Mouse (Mus musculus) urinary bladder, postnatal 10 days (tissue): ENCODE measurements around the gene Nip7.
"Not testable (repeated sequence)": the region's sequence is repeated elsewhere in the genome, so short reads cannot be mapped to it uniquely, and the experiment has no call there.

Experiments
- DNase-seq: peaks from one replicate; pipeline ENCODE4 v3.0.0; 2022; ENCODE audit warnings: low spot score

The Nip7 gene

GRCm38 (mm10) chr8:107065511-107066496 is 9.1 kb downstream of the Nip7 start, which contains the start of gene Tmed6:
TSS of gene Tmed6 (minus strand) at chr8:107065644.
- no peak for DNase-seq

DNA sequence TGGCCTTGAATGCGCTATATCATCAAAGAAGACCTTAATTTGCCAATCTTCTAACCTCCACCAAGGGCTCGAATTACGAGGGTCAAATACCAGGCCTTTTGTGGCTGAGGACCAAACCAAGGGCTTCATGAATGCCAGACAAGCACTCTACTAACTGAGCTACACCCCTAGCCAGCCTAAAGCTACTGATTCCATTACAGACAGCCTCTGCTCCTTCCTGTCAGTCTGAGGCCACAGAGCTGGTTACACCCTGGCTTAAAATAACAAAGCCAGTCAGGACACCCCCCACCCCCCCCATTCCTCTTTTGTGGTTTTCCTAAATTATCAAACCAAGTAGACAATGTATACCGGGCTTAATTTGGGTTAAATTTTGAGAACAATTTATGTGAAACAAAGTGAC is 17.0 kb downstream of the Nip7 start:
- no peak for DNase-seq

- DNase-seq, result no peak
Observed at GRCm38 (mm10) chr8:107074128-107074527, 17.5 kb downstream of the Nip7 start.

GRCm38 (mm10) chr8:107076239-107076888 is 19.7 kb downstream of the Nip7 start:
- DNase-seq, result no peak

GRCm38 (mm10) chr8:107085358-107085757 is 28.7 kb downstream of the Nip7 start:
- no peak for DNase-seq

DNA sequence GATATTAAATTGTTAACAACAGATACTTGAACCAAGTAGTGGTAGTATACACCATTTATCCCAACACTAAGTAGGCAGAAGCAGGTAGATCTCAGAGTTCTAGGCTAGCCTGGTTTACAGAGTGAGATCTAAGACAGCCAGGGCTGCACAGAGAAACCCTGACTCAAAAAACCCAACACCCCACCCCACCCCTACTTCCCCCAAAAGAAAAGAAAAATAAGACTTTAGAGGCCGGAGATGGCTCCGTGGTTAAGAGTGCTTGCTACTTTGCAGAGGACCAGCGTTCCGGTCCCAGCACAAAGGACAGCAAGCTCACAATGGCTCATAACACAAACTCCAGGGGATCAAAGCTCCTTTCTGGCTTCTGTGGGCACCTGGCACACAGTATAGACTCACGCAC is 29.3 kb downstream of the Nip7 start:
- no peak for DNase-seq

GRCm38 (mm10) chr8:107088526-107089063 is 31.9 kb downstream of the Nip7 start:
- DNase-seq, result no peak

DNA sequence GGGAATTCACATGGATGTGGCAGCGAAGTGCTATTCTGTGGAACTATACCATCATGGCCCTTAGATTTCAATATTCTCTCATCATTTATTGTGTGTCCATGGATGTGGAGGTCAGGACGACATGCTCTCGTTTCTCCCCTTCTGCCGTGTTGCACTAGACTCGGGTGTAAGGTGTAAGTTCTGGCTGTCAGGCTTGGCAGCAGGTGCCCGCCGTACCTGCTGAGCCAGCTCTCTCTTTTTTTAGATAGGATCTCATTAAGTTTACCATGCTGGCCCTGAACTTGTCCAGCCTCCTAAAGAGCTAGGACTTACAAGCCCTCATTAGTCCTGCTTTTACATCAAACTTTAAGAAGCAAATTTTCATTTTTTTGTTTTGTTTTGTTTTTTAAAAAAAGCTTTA is 33.9 kb downstream of the Nip7 start:
- DNase-seq, result no peak

DNA sequence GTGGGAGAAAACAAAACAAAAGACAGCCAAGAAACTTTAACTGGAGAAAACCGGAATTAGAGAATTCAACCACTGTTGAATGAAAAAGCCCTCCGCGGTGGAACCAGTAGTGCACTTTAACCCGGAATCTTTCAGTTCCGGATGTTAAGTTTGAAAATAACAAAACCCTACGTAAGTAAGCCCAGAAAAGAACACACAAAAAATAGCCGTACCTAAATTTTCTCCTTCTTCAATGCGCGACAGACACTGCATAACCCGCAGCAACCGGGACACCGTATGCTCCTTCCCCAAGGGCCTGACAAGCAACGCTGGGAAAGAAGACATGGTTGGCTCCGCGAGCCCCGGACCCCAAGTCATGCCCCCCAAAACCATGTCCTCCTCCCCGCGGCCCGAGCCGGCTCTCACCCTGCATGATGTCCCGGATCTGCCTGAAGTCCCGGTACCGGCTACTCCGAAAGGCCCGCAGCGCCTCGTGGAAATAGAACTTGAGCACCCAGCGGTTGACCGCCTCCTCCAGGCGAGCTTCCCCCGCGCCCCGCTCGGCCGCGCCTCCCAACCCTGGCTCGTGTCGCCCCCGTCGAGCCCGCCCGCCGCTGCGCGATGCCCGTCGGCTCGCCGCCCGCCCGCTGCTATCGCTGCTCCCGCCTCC is 39.2 kb downstream of the Nip7 start:
- DNase-seq, result no peak

DNA sequence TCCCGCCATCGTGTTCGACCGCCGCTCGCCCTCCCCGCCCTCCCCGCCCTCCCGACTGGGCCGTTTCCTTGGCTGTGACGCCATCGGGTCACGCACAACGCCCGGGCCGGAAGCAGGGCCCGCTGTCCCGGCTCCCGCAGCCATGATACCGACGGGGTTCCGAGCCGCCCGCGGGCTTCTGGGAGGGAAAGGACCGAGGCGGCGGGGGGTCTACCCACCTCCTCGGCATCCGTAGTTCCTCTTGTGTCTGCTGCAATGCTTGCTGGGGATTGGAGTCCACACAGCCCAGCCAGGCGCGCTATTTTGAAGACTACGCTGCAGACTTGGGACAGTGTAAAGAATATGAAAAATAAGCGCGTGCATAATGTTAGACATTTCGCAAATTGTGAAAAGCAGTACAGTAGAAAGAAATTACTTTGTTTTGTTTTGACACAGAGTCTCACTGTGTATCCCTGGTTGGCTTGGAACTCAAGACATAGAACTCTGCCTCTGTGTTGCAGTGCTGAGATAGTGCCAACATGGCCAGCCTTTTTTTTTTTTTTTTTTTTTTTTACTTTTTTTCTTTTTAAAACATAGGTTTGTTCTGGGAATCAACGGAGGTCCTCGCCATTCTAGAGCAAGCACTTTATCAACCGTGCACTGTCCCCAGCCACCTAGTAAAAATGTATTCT is 39.8 kb downstream of the Nip7 start, which contains the start of gene Terf2:
TSS of gene Terf2 (minus strand) at position 182 of the 671 bp plus-strand sequence.
- DNase-seq, result peak; percentile 77

- no peak for DNase-seq
Observed at GRCm38 (mm10) chr8:107100635-107101034, 44.0 kb downstream of the Nip7 start.

DNA sequence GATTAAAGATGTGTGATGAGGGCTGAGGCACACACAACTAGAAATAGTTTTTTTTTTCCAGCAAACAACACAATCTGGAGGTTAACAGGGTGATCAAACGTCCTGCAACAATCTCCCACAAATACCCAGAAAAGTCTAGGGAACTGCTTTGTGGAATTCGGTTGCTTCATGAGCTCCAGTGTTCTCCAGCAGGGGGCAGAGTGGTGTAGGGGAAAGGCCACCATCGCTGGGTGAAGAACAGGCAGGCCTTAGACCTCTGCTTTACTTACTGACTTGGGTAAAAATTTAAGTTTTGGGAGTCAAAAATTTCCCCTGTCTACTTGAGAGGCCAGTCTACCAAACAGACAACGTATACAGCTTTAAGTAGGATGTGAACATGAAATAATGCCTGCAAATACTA is 47.9 kb downstream of the Nip7 start:
- DNase-seq, result peak; percentile 34

DNA sequence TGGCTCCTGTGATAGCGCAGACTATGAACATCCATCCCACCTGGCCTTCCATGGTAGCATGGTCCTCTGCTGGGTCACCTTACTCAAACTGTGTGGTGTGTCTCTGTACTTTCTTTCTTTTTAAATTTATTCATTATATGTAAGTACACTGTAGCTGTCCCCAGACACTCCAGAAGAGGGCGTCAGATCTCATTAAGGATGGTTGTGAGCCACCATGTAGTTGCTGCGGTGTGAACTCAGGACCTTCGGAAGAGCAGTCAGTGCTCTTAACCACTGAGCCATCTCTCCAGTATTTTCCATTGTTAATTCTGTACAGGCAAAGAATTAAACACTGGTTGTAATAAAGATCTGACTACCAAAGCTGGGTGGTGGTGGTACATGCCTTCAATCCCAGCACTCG is 51.4 kb downstream of the Nip7 start:
- not testable (repeated sequence) for DNase-seq

- DNase-seq, result no peak
Observed at GRCm38 (mm10) chr8:107108978-107109720, 52.5 kb downstream of the Nip7 start.

GRCm38 (mm10) chr8:107109816-107110435 is 53.2 kb downstream of the Nip7 start:
- DNase-seq, result no peak
